ENCODE assay signal across 1 mouse cellular context in genomic region chr4:135986301-135986942, GRCm38 (mm10).
TF ChIP-seq lines count a peak whose summit lies in the region.

No protein-coding gene starts in this region.

TF ChIP-seq in CH12.LX, 34 proteins besides CTCF, POLR2A, EP300 and RAD21:
- no peak for TF ChIP-seq KAT2A (IDR thresholded peaks at IDR 0.05; ENCODE audit: insufficient replicate concordance, low read length)
- no peak for TF ChIP-seq GABPA (IDR thresholded peaks at IDR 0.05; ENCODE audit: insufficient replicate concordance, low read depth, low read length)
- no peak for TF ChIP-seq CHD2 (IDR thresholded peaks at IDR 0.05; ENCODE audit: low read length)
- TF ChIP-seq TCF12 (IDR thresholded peaks at IDR 0.05; ENCODE audit: low read depth, low read length) = no peak
- no peak for TF ChIP-seq ZC3H11A (IDR thresholded peaks at IDR 0.05; ENCODE audit: low read depth, low read length)
- no peak for TF ChIP-seq PAX5 (IDR thresholded peaks at IDR 0.05; ENCODE audit: low read length)
- TF ChIP-seq ELF1 (IDR thresholded peaks at IDR 0.05; ENCODE audit: low read depth, low read length) = no peak
- TF ChIP-seq NRF1 (IDR thresholded peaks at IDR 0.05; ENCODE audit: low read depth, low read length) = no peak
- TF ChIP-seq MAZ (IDR thresholded peaks at IDR 0.05; ENCODE audit: low read depth, low read length) = no peak
- no peak for TF ChIP-seq ZMIZ1 (IDR thresholded peaks at IDR 0.05; ENCODE audit: low read depth, low read length)
- TF ChIP-seq ZKSCAN1 (IDR thresholded peaks at IDR 0.05; ENCODE audit: borderline replicate concordance, low read depth, low read length) = no peak
